Comparison of ENCODE assay signal across 8 mouse cellular contexts in genomic region chr6:117173876-117174275, GRCm38 (mm10). TPM values are rescaled to one million over a fixed set of nuclear protein-coding genes. Genes with fewer than 3 reads are reported as not detected.
DNase-seq lines count a peak whose midpoint lies in the region; ATAC-seq and TF ChIP-seq lines count a peak whose summit lies in the region.

No protein-coding gene starts in this region.

- no peaks in the 10 kb centered on the region for H3K36me3 ChIP-seq in hindbrain, postnatal 0 days (ENCODE audit: insufficient read depth, low read length)
- no peaks in the 10 kb centered on the region for H3K36me3 ChIP-seq in midbrain, embryonic 12.5 days
- H3K36me3 ChIP-seq in stomach, embryonic 14.5 days (ENCODE audit: control insufficient read depth, insufficient read depth, low read length): peaks cover 12% of the 10 kb centered on the region; the same call in 1 of the 2 replicates

- H3K4me2 ChIP-seq in hindbrain, postnatal 0 days (ENCODE audit: low read depth, low read length): no peak overlapping the region
- 0 out of 2 replicates have a peak overlapping the region, but pooled peaks have one; percentile 17 for H3K4me2 ChIP-seq in midbrain, embryonic 12.5 days (replicated peaks)
- H3K4me2 ChIP-seq in stomach, embryonic 14.5 days (replicated peaks; ENCODE audit: low read depth, low read length): no peak overlapping the region

- H3K27me3 ChIP-seq in hindbrain, postnatal 0 days (ENCODE audit: insufficient read depth, low read length): 0 out of 2 replicates have a peak, but pooled peaks cover 6% of the 10 kb centered on the region
- peaks cover 71% of the 10 kb centered on the region for H3K27me3 ChIP-seq in midbrain, embryonic 12.5 days
- H3K27me3 ChIP-seq in stomach, embryonic 14.5 days (ENCODE audit: control insufficient read depth, insufficient read depth, low read length): no peaks in the 10 kb centered on the region

- no peak for ATAC-seq in CD4-positive, CD25-positive, alpha-beta regulatory T cell, adult 4 months
- peak; percentile 79 for ATAC-seq in hindbrain, postnatal 0 days
- peak; percentile 45; the same call in 1 of the 2 replicates for ATAC-seq in midbrain, embryonic 12.5 days (ENCODE audit: low FRiP score, low read depth)
- ATAC-seq in stomach, embryonic 14.5 days (ENCODE audit: insufficient number of reproducible peaks, insufficient read depth, low FRiP score, low read depth): 0 out of 2 replicates have a peak, but pooled peaks have one; percentile 47

- H3K9me3 ChIP-seq in hindbrain, postnatal 0 days (ENCODE audit: low read length): no peaks in the 10 kb centered on the region
- no peaks in the 10 kb centered on the region for H3K9me3 ChIP-seq in midbrain, embryonic 12.5 days
- no peaks in the 10 kb centered on the region for H3K9me3 ChIP-seq in stomach, embryonic 14.5 days (ENCODE audit: control insufficient read depth, low read depth, low read length)

- peak; percentile 85 for TF ChIP-seq CTCF in hindbrain, postnatal 0 days (IDR thresholded peaks at IDR 0.05; ENCODE audit: low read depth)

- H3K9ac ChIP-seq in hindbrain, postnatal 0 days (replicated peaks; ENCODE audit: low read length): no peak overlapping the region
- H3K9ac ChIP-seq in midbrain, embryonic 12.5 days (replicated peaks): no peak overlapping the region
- H3K9ac ChIP-seq in stomach, embryonic 14.5 days (replicated peaks; ENCODE audit: low read depth, low read length): no peak overlapping the region

- H3K27ac ChIP-seq in hindbrain, postnatal 0 days: no peak overlapping the region
- H3K27ac ChIP-seq in midbrain, embryonic 12.5 days (replicated peaks): no peak overlapping the region
- H3K27ac ChIP-seq in stomach, embryonic 14.5 days (ENCODE audit: low read length): no peak overlapping the region

- 12% methylated on average over 11 of the region's 11 CpGs for WGBS in hindbrain, postnatal 0 days
- WGBS in midbrain, embryonic 12.5 days: 15% methylated on average over 11 of the region's 11 CpGs
- WGBS in stomach, embryonic 14.5 days: 20% methylated on average over 11 of the region's 11 CpGs

- no peak overlapping the region for H3K4me3 ChIP-seq in hindbrain, postnatal 0 days (ENCODE audit: low read length)
- no peak overlapping the region for H3K4me3 ChIP-seq in midbrain, embryonic 12.5 days
- no peak overlapping the region for H3K4me3 ChIP-seq in stomach, embryonic 14.5 days (ENCODE audit: low read depth, low read length)

- peak; percentile 17 for DNase-seq in CD4-positive, CD25-positive, alpha-beta regulatory T cell, adult 2 months (ENCODE audit: low read depth, low spot score)
- peak; percentile 87 to 92 for DNase-seq in cerebellum, postnatal 25 days
- DNase-seq in gastrocnemius, adult 18-20 months (ENCODE audit: low spot score): peak; percentile 80
- peak; percentile 86 for DNase-seq in hindbrain, postnatal 0 days (ENCODE audit: low spot score)
- peak; percentile 83 to 89 for DNase-seq in left cerebral cortex, adult 18-20 months (ENCODE audit: low spot score in 2 of 2)

- H3K4me1 ChIP-seq in hindbrain, postnatal 0 days (ENCODE audit: insufficient read depth, low read length): 0 out of 2 replicates have a peak, but pooled peaks cover 6% of the 10 kb centered on the region
- peaks cover 14% of the 10 kb centered on the region for H3K4me1 ChIP-seq in midbrain, embryonic 12.5 days
- 0 out of 2 replicates have a peak, but pooled peaks cover 4% of the 10 kb centered on the region for H3K4me1 ChIP-seq in stomach, embryonic 14.5 days (ENCODE audit: control insufficient read depth, insufficient read depth, low read length)

RNA-seq across cellular contexts. Expression of gene Cxcl12, which starts 5.5 kb away (rescaled TPM):
- not detected for polyA plus RNA-seq in CD4-positive, CD25-positive, alpha-beta regulatory T cell, adult 4 months (2017; shearing (Covaris generic))
- 10 to 100 TPM; 39.6 to 54.6 TPM for total RNA-seq in gastrocnemius, adult 18-20 months (2021)
- 39.2 and 40.3 TPM in 2 replicates for total RNA-seq in hindbrain, postnatal 0 days (2014; rRNA removed)
- polyA plus RNA-seq in hindbrain, postnatal 0 days (2015; fragmentation: Nextera tagmentation; extraction: Ambion mirVana): 90.9 and 92.2 TPM in 2 replicates
- total RNA-seq in left cerebral cortex, adult 18-20 months (2021): 10 to 100 TPM; 47.2 to 51.4 TPM
- polyA plus RNA-seq in midbrain, embryonic 12.5 days (2016; fragmentation: Nextera tagmentation; extraction: Ambion mirVana): 75.0 and 111 TPM in 2 replicates
- 180 and 184 TPM in 2 replicates for polyA plus RNA-seq in stomach, embryonic 14.5 days (2014; fragmentation: Nextera tagmentation; extraction: Ambion mirVana)

Comparison
In these comparisons a context has a peak if more than half of its experiments do, and no peak if none do; other contexts are left out.
1. DNase-seq: peak in every context shown above with its lines; median percentile 90 in cerebellum, postnatal 25 days; 86 in hindbrain, postnatal 0 days; 86 in left cerebral cortex, adult 18-20 months; 80 in gastrocnemius, adult 18-20 months; 17 in CD4-positive, CD25-positive, alpha-beta regulatory T cell, adult 2 months.
2. RNA of gene Cxcl12, which starts 5.5 kb away (polyA plus RNA-seq): 180 to 184 TPM in stomach, embryonic 14.5 days, 75.0 to 111 TPM in midbrain, embryonic 12.5 days and 90.9 to 92.2 TPM in hindbrain, postnatal 0 days; not detected in CD4-positive, CD25-positive, alpha-beta regulatory T cell, adult 4 months; every median in the first group is over 10 times any median in the second.